Mouse (Mus musculus): ENCODE measurements around the gene Hsd17b11. TPM values are rescaled to one million over a fixed set of nuclear protein-coding genes. Genes with fewer than 3 reads are reported as not detected.
A peak's percentile ranks its signal among the peaks of the same experiment; 100 is the strongest.
"Not testable (repeated sequence)": the region's sequence is repeated elsewhere in the genome, so short reads cannot be mapped to it uniquely, and the experiment has no call there.

Hsd17b11 gene
- polyA plus RNA-seq, 2 experiments from 2014 or later = 2.9 to 3.9 TPM

DNA sequence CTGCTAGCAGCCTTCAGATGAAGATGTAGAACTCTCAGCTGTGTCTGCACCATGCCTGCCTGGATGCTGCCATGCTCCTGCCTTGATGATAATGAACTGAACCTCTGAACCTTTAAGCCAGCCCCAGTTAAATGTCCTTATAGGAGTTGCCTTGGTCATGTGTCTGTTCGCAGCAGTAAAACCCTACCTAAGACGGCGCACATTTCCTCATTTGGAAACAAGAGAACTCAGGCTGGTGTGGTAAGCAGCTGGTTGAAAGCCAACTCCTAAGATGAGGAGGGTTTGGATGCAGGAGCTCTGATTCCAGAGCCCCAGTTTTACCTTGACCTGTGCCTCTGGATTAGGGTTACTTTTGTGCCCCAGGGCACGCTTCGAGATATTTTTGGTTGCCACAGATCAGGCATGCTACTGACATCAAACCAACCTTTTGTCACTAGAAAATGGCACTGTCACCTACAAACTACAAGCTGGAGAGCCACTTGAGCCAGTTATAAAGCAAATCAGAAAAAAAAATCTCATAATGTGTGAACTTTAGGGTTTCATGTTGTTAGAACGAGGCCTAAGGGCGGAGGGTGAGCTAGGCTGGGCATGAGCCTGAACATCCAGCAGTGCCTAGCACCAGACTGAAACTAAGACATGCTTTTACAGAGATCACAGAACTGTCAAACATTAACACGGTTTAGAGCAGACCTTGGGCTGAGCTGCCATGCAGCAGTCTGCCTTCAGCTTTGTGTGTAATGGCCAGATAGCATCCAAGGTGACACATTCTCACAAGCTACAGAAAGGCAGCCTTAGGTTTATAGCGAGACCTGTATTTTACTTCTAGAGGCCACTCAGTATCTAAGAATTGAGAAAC lies 40.8 kb downstream of the Hsd17b11 start:
- no peak for ATAC-seq

DNA sequence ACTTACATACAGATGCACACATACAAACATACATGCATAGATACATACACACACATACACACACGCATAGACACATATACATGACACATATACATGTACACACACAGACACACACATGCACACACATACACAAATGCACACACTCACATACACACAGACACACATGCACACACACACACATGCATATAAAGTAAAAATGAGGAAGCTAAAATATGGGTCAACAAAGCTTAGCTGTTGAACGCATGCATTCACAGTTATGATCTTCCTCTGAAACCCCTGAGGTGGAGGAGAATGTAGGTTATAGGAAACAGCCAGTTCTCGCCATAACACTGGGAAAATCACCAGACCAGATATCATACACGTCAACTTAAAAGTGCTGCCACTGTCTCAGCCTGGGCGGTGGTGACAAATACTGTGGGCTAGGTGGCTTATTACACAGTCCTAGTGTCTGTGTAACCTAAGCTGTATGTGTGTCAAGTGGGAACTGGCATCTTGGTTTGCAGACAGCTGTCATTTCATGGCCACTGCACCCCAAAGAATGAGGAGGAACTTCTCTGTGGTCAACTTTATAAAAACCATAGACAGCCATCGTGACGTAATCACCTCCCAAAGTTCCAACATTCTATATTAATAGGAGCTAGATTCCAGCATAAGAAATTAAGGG lies 43.7 kb downstream of the Hsd17b11 start:
- ATAC-seq = no peak

DNA sequence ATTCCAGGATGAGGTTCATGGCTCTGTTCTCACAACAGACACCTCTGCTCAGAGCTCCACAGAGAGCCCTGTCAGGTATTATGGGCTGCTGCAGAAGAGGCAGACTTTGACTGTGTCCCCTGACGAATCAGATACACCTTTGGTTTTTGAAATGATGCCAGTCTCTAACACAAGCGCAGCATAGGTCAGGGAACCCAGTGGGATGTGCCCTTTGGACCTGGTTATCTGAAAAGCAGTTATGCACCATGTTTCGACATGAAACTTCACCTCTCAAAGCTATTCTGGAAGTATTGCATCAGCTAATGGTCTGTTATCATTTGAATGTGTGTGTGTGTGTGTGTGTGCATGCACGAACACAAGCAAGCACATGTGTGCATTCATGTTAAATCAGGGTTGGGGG lies 44.4 kb downstream of the Hsd17b11 start, which contains the start of gene Hsd17b13:
TSS of gene Hsd17b13 (minus strand) at position 114 of the 400 bp plus-strand sequence.
- no peak for ATAC-seq

DNA sequence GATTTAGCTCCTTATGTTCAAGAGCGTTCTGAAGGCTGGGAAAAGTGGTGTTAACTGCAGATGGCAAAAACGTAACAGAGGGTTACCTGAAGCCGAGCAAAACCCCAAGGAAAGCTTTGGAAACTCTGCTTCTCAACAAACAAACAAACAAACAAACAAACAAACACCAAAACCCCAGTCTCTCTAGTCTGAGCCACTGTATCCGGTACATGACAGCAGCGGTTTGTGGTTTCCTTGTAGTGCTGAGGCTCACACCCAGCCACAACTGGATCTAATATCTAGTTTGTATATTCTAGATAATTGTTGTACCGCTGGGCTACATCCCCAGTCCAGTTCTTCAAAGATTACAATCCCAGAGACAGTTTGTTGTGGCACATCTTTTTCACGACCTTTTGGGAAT lies 46.0 kb downstream of the Hsd17b11 start:
- ATAC-seq = no peak

DNA sequence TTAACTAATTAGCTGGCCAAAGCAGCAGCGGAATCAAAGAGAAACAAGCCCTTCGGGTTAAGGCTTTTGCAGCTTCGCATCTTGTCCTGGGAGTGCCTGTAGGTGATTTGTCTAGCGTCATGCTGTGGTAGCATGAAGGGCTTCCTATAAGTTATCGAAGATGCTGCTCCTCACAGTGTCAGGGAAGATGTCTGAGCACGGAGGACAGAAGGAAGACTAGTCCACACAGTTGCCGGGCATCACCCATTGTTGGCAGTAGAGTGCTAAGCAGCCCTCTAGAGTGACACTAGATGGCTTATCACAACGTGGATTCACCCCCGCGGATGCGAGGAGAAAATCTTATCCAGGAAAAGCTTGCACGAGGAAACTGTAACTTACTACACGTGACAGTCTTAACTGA lies 48.9 kb downstream of the Hsd17b11 start:
- ATAC-seq = no peak

- peak; percentile 23 for ATAC-seq
Observed at GRCm38 (mm10) chr5:103972379-103972778, 49.3 kb downstream of the Hsd17b11 start.

DNA sequence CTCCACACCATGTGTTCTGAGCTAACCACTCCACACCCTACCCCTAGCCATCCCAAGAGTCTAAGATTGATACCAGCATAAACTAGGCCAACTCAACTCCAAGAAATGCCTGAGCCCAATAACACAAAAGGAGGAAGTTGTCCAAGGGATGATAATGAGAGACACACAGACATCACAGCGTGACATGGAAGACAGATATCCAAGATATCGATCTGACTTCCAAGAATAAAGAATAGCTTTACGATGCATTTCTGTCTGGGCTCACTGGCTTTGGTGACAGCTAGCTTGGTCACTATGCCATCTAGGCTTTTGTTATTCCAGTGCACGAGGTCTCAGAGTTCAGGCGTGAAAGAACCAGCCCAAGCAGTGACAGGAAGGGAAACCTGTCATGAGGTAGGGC lies 50.7 kb downstream of the Hsd17b11 start:
- ATAC-seq = no peak

DNA sequence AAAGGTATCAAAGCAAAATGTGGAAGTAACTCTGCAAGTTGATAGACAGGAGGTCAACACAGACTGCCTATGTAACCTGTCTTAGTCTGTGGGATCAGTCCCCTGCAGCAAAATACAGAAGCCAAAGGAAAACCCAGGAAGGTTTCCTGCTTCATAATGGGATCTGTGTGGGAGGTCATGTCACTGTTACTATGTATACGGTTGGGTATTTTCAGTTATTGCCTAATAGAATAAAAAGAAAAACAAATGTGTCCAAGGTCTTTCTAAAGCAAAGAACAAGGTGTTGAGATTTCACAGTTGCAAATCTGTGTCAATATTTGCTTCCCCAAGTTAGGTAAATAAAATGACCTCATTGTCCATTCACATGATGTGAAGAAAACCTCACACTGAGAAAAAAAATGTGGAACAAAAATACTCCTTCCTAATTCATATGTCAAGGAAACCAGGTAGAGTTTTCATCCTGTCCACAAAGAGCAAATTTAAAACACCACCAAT lies 58.7 kb downstream of the Hsd17b11 start:
- no peak for ATAC-seq

DNA sequence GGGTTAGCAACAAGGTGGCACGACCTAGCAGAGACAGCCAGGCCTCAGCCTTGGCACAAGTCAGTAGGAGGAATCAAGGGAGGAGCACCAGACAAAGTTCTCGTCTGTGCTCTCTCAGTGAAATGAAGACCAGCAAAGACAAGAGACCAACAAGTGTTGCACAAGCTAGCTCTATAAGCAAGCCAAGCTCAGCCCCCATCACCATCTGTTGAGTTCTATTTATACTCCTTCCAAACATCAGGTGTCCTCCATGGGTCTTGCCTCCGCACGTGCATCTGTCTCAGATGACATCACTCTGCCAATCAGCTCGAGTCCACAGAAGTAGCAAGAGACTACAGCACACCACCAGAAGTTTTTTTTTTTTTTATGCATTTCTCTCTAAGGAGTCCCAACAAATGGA lies 67.1 kb downstream of the Hsd17b11 start:
- ATAC-seq = no peak

DNA sequence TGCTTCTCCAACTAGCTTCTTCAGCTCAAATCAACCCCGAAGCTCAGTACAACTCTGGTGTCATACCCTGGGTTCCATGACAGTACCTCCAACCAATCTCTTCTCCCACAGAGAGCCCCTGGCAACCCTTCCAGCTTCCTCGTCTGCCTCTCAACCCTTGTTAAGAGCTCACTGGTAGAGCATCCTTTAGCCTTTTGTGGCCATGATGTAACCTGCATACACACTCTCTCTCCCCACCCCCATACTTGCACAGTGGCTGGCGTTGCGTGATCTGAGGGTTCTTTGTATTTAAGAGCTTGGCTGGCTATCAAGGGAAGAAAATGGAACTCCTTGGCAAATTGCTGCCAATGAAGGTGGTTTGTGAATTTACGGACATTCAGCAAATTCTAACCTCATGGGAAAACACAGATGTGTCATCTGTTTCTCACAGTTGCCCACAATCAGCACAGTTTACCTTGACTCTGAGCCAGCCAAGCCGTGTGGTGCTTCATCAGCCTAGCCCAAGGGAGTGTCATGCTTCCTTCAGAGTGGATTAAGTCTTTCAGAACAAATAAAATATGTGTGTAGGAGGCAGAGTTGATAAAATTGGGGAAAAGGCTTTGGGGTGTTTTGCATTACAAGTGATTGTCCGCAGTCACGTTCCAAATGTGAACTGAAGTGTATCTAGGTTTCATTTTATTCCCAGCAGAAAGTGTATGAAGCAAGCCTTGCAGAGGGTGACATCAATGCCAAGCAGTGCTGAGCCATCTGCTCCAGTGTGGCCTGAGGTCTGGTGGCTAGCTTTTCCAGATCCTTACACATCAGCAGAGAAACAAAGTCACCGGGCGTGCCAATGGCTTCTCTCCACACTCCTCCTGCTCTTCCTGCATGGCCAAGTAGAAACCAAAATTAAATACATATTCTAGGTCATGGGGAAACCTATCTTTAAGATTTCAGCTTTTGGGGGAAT lies 68.3 kb downstream of the Hsd17b11 start:
- no peak for ATAC-seq

DNA sequence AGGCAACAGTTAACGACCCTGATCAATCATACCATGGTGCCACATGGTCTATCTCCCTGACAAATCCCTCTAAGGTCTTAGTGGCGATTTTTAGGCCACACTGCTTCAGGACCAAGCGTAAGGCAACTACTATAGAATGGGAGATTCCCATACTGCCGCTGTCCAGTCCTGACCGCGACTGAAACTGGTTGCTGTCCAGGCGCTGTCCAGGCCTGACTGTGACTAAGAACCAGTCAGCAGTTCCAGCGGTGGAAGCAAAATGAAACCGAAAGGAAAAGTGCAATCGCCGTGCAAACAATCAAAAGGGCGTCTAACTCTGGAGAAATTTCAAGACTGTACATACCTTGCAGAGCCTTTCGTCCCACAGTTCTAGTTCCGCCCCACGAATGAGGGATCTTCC lies 71.6 kb downstream of the Hsd17b11 start:
- ATAC-seq = not testable (repeated sequence)

DNA sequence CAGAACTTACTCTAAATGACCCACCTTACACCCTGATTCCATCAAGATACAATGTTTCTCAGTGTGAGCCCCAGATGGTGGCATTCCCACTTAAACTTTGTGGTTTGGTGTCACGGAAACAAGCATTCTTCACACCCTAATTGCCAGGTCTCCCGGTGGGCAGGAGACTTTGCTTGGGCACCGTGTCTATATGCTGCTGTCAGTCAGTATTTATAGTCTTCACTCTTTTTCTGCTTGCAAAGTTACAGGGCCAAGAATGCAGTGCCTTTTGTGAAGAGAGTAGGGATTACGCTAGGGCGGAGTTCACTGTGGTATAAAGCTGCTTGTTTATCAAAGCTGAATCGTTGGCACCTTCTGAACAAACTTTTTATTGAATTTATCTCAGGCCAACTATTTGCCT lies 78.5 kb downstream of the Hsd17b11 start:
- ATAC-seq = no peak

DNA sequence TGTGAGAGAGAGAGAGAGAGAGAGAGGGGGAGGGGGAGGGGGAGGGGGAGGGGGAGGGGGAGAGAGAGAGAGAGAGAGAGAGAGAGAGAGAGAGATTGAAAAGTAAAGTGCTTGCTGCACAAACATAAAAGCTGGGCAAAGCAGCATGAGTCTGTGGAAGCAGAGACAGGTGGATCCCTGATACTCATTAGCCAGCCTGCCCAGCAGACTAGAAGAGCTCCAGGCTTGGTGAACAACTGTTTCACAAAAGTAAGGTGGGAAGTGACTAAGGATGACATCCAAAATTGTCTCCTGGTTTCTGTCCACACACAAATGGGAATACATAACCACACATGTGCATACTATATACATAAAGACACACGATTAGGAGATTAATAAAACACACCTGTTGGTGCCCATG lies 81.9 kb downstream of the Hsd17b11 start:
- no peak for ATAC-seq

Other genes with a start within 250 kb of the Hsd17b11 start
- gene Klhl8, start 110.7 kb downstream of the Hsd17b11 start, polyA plus RNA-seq (2017; shearing (Covaris generic)) = under 1 TPM; 0.44 to 0.88 TPM
- gene Hsd17b13, start 44.5 kb downstream of the Hsd17b11 start, polyA plus RNA-seq (2017; shearing (Covaris generic)) = not detected
- 10 to 100 TPM; 13.6 to 20.8 TPM for gene Nudt9, start 24.4 kb upstream of the Hsd17b11 start, polyA plus RNA-seq (2017; shearing (Covaris generic))
- gene Gm17660, start 55.7 kb upstream of the Hsd17b11 start, polyA plus RNA-seq (2017; shearing (Covaris generic)) = not detected
- gene Sparcl1, start 91.8 kb upstream of the Hsd17b11 start, polyA plus RNA-seq (2017; shearing (Covaris generic)) = not detected
- gene Dspp, start 148.8 kb upstream of the Hsd17b11 start, polyA plus RNA-seq (2017; shearing (Covaris generic)) = not detected
- gene Dmp1, start 180.7 kb upstream of the Hsd17b11 start, polyA plus RNA-seq (2017; shearing (Covaris generic)) = not detected